Mouse (Mus musculus): Measurements from ENCODE around the gene Cep55. TPM values are rescaled to one million over a fixed set of nuclear protein-coding genes. Genes with fewer than 3 reads are reported as not detected.

Cep55 gene
- polyA plus RNA-seq, 1 experiment from 2014 or later: 18.4 TPM

- H3K27me3 ChIP-seq: no peaks in the 10 kb centered on the region
- no peaks in the 10 kb centered on the region for H3K36me3 ChIP-seq
- no peak overlapping the region for H3K9ac ChIP-seq
- H3K27ac ChIP-seq: no peak overlapping the region
- 83% methylated on average over 3 of the region's 3 CpGs for WGBS
- H3K9me3 ChIP-seq: no peaks in the 10 kb centered on the region
- no peak overlapping the region for H3K4me3 ChIP-seq
- H3K4me2 ChIP-seq: no peak overlapping the region
- ATAC-seq (ENCODE audit: insufficient number of reproducible peaks, low FRiP score, low TSS enrichment, low read depth): no peak
- peaks cover 31% of the 10 kb centered on the region for H3K4me1 ChIP-seq
These were observed 25.5 kb upstream of the Cep55 start for GRCm38 (mm10) chr19:38029292-38029691.

GRCm38 (mm10) chr19:38029871-38030270 is 24.9 kb upstream of the Cep55 start:
- no peaks in the 10 kb centered on the region for H3K9me3 ChIP-seq
- no peaks in the 10 kb centered on the region for H3K27me3 ChIP-seq
- 52% methylated on average over 3 of the region's 3 CpGs for WGBS
- no peak overlapping the region for H3K4me2 ChIP-seq
- H3K4me3 ChIP-seq: no peak overlapping the region
- H3K36me3 ChIP-seq: no peaks in the 10 kb centered on the region
- ATAC-seq (ENCODE audit: insufficient number of reproducible peaks, low FRiP score, low TSS enrichment, low read depth): no peak
- peaks cover 29% of the 10 kb centered on the region for H3K4me1 ChIP-seq
- no peak overlapping the region for H3K9ac ChIP-seq
- 0 out of 2 replicates have a peak overlapping the region, but pooled peaks have one; percentile 13 for H3K27ac ChIP-seq

GRCm38 (mm10) chr19:38030673-38031137 is 24.1 kb upstream of the Cep55 start:
- ATAC-seq (ENCODE audit: insufficient number of reproducible peaks, low FRiP score, low TSS enrichment, low read depth): no peak
- H3K27ac ChIP-seq: 0 out of 2 replicates have a peak overlapping the region, but pooled peaks have one; percentile 13
- 3% methylated on average over 9 of the region's 23 CpGs for WGBS

GRCm38 (mm10) chr19:38031144-38031543 is 23.7 kb upstream of the Cep55 start:
- Histone ChIP-seq H3K9ac (no peak overlapping the region), H3K9me3 (no peaks in the 10 kb centered on the region), H3K4me1 (peaks cover 25% of the 10 kb centered on the region), H3K4me2 (0 out of 2 replicates have a peak overlapping the region, but pooled peaks have one; percentile 26), H3K4me3 (no peak overlapping the region), H3K27ac (no peak overlapping the region), H3K36me3 (no peaks in the 10 kb centered on the region), H3K27me3 (no peaks in the 10 kb centered on the region)
- 65% methylated on average over 9 of the region's 9 CpGs for WGBS
- no peak for ATAC-seq (ENCODE audit: insufficient number of reproducible peaks, low FRiP score, low TSS enrichment, low read depth)

More at GRCm38 (mm10) chr19:38030673-38031137, 24.1 kb upstream of the Cep55 start:
- Histone ChIP-seq H3K4me1 (peaks cover 27% of the 10 kb centered on the region), H3K9me3 (no peaks in the 10 kb centered on the region), H3K36me3 (no peaks in the 10 kb centered on the region), H3K9ac (no peak overlapping the region), H3K4me2 (peak overlapping the region; percentile 26), H3K27me3 (no peaks in the 10 kb centered on the region), H3K4me3 (no peak overlapping the region)

- Histone ChIP-seq H3K27ac (no peak overlapping the region), H3K27me3 (no peaks in the 10 kb centered on the region), H3K4me1 (peaks cover 18% of the 10 kb centered on the region), H3K36me3 (no peaks in the 10 kb centered on the region), H3K9ac (no peak overlapping the region), H3K9me3 (no peaks in the 10 kb centered on the region), H3K4me2 (no peak overlapping the region), H3K4me3 (no peak overlapping the region)
- no peak for ATAC-seq (ENCODE audit: insufficient number of reproducible peaks, low FRiP score, low TSS enrichment, low read depth)
- 65% methylated on average over 15 of the region's 15 CpGs for WGBS
These were observed 21.6 kb upstream of the Cep55 start for GRCm38 (mm10) chr19:38032993-38033734.

GRCm38 (mm10) chr19:38033735-38034057 is 21.1 kb upstream of the Cep55 start:
- Histone ChIP-seq H3K4me2 (no peak overlapping the region), H3K27ac (no peak overlapping the region), H3K4me3 (no peak overlapping the region), H3K9me3 (no peaks in the 10 kb centered on the region), H3K36me3 (no peaks in the 10 kb centered on the region), H3K27me3 (no peaks in the 10 kb centered on the region), H3K9ac (no peak overlapping the region), H3K4me1 (peaks cover 18% of the 10 kb centered on the region)
- no peak for ATAC-seq (ENCODE audit: insufficient number of reproducible peaks, low FRiP score, low TSS enrichment, low read depth)
- 70% methylated on average over 2 of the region's 2 CpGs for whole genome bisulfite sequencing

GRCm38 (mm10) chr19:38034696-38035095 is 20.1 kb upstream of the Cep55 start:
- Histone ChIP-seq H3K4me3 (no peak overlapping the region), H3K4me1 (peaks cover 18% of the 10 kb centered on the region), H3K9ac (no peak overlapping the region), H3K36me3 (no peaks in the 10 kb centered on the region), H3K27ac (no peak overlapping the region), H3K27me3 (no peaks in the 10 kb centered on the region), H3K9me3 (no peaks in the 10 kb centered on the region), H3K4me2 (no peak overlapping the region)
- no peak for ATAC-seq (ENCODE audit: insufficient number of reproducible peaks, low FRiP score, low TSS enrichment, low read depth)
- WGBS: 70% methylated on average over 2 of the region's 2 CpGs

- H3K4me2 ChIP-seq: no peak overlapping the region
- no peak overlapping the region for H3K4me3 ChIP-seq
- ATAC-seq (ENCODE audit: insufficient number of reproducible peaks, low FRiP score, low TSS enrichment, low read depth): no peak
- no peaks in the 10 kb centered on the region for H3K27me3 ChIP-seq
- H3K9ac ChIP-seq: no peak overlapping the region
- no peaks in the 10 kb centered on the region for H3K36me3 ChIP-seq
- H3K9me3 ChIP-seq: no peaks in the 10 kb centered on the region
- 61% methylated on average over 2 of the region's 2 CpGs for WGBS
- H3K4me1 ChIP-seq: peaks cover 10% of the 10 kb centered on the region
- no peak overlapping the region for H3K27ac ChIP-seq
These were observed 19.0 kb upstream of the Cep55 start for GRCm38 (mm10) chr19:38035766-38036165.

GRCm38 (mm10) chr19:38038267-38038666 is 16.5 kb upstream of the Cep55 start:
- Histone ChIP-seq H3K4me3 (no peak overlapping the region), H3K27me3 (no peaks in the 10 kb centered on the region), H3K36me3 (no peaks in the 10 kb centered on the region), H3K4me1 (peaks cover 12% of the 10 kb centered on the region), H3K9me3 (no peaks in the 10 kb centered on the region), H3K4me2 (no peak overlapping the region), H3K27ac (no peak overlapping the region), H3K9ac (no peak overlapping the region)
- ATAC-seq (ENCODE audit: insufficient number of reproducible peaks, low FRiP score, low TSS enrichment, low read depth): no peak
- 63% methylated on average over 2 of the region's 2 CpGs for WGBS

- Histone ChIP-seq H3K36me3 (no peaks in the 10 kb centered on the region), H3K4me1 (peaks cover 15% of the 10 kb centered on the region), H3K9ac (no peak overlapping the region), H3K4me3 (peak overlapping the region; percentile 52), H3K4me2 (peak overlapping the region; percentile 80), H3K27ac (peak overlapping the region; percentile 86), H3K9me3 (no peaks in the 10 kb centered on the region), H3K27me3 (no peaks in the 10 kb centered on the region)
- 8% methylated on average over 5 of the region's 5 CpGs for WGBS
- ATAC-seq (ENCODE audit: insufficient number of reproducible peaks, low FRiP score, low TSS enrichment, low read depth): peak; percentile 66
These were observed 12.5 kb upstream of the Cep55 start for GRCm38 (mm10) chr19:38042261-38042722.

- Histone ChIP-seq H3K4me1 (peaks cover 15% of the 10 kb centered on the region), H3K36me3 (no peaks in the 10 kb centered on the region), H3K27me3 (no peaks in the 10 kb centered on the region), H3K4me3 (peak within 1 kb of the TSS; percentile 52), H3K9ac (peak within 1 kb of the TSS; percentile 47), H3K9me3 (no peaks in the 10 kb centered on the region), H3K4me2 (peak within 1 kb of the TSS; percentile 80), H3K27ac (peak within 1 kb of the TSS; percentile 86)
- ATAC-seq (ENCODE audit: insufficient number of reproducible peaks, low FRiP score, low TSS enrichment, low read depth): peak; percentile 67
- WGBS: under 1% methylated on average over 28 of the region's 28 CpGs
These were observed 11.4 kb upstream of the Cep55 start, which contains the start of gene Myof for GRCm38 (mm10) chr19:38043281-38043981. Gene Myof (minus strand): TSS chr19:38043577.

GRCm38 (mm10) chr19:38045198-38045597 is 9.6 kb upstream of the Cep55 start:
- H3K4me3 ChIP-seq: no peak overlapping the region
- H3K9ac ChIP-seq: no peak overlapping the region
- H3K36me3 ChIP-seq: no peaks in the 10 kb centered on the region
- no peak overlapping the region for H3K4me2 ChIP-seq
- no peaks in the 10 kb centered on the region for H3K9me3 ChIP-seq
- H3K27me3 ChIP-seq: no peaks in the 10 kb centered on the region
- peaks cover 15% of the 10 kb centered on the region for H3K4me1 ChIP-seq
- no peak for ATAC-seq (ENCODE audit: insufficient number of reproducible peaks, low FRiP score, low TSS enrichment, low read depth)
- WGBS: 89% methylated on average over 3 of the region's 3 CpGs
- no peak overlapping the region for H3K27ac ChIP-seq
